Mouse (Mus musculus): ENCODE data around the gene Crtac1. TPM values are rescaled to one million over a fixed set of nuclear protein-coding genes. Genes with fewer than 3 reads are reported as not detected.

The Crtac1 gene
- polyA plus RNA-seq, 1 experiment from 2014 or later, result 39.7 TPM

GRCm38 (mm10) chr19:42304506-42304905 lies 127.1 kb downstream of the Crtac1 start:
- no peak overlapping the region for H3K27ac ChIP-seq (replicated peaks)
- WGBS, result 88% methylated on average over 13 of the region's 13 CpGs
- no peak overlapping the region for H3K4me2 ChIP-seq
- H3K27me3 ChIP-seq, result no peaks in the 10 kb centered on the region
- H3K4me1 ChIP-seq (replicated peaks), result peaks cover 29% of the 10 kb centered on the region
- H3K9ac ChIP-seq, result no peak overlapping the region
- no peaks in the 10 kb centered on the region for H3K9me3 ChIP-seq
- H3K4me3 ChIP-seq, result no peak overlapping the region
- no peak for ATAC-seq (ENCODE audit: low FRiP score, low read depth)
- H3K36me3 ChIP-seq, result no peaks in the 10 kb centered on the region

GRCm38 (mm10) chr19:42303210-42303813 lies 128.3 kb downstream of the Crtac1 start:
- no peaks in the 10 kb centered on the region for H3K36me3 ChIP-seq
- WGBS, result 43% methylated on average over 12 of the region's 12 CpGs
- ATAC-seq (ENCODE audit: low FRiP score, low read depth), result peak; percentile 36; the same call in 1 of the 2 replicates
- no peak overlapping the region for H3K27ac ChIP-seq (replicated peaks)
- no peak overlapping the region for H3K4me2 ChIP-seq
- H3K4me1 ChIP-seq (replicated peaks), result peaks cover 29% of the 10 kb centered on the region
- no peaks in the 10 kb centered on the region for H3K9me3 ChIP-seq
- H3K9ac ChIP-seq, result no peak overlapping the region
- no peaks in the 10 kb centered on the region for H3K27me3 ChIP-seq
- no peak overlapping the region for H3K4me3 ChIP-seq

GRCm38 (mm10) chr19:42293216-42293615 lies 138.4 kb downstream of the Crtac1 start:
- H3K4me3 ChIP-seq, result no peak overlapping the region
- H3K27ac ChIP-seq (replicated peaks), result 0 out of 2 replicates have a peak overlapping the region, but pooled peaks have one; percentile 9
- ATAC-seq (ENCODE audit: low FRiP score, low read depth), result no peak
- no peak overlapping the region for H3K4me2 ChIP-seq
- H3K27me3 ChIP-seq, result no peaks in the 10 kb centered on the region
- H3K9me3 ChIP-seq, result no peaks in the 10 kb centered on the region
- H3K9ac ChIP-seq, result no peak overlapping the region
- WGBS, result 65% methylated on average over 6 of the region's 6 CpGs
- no peaks in the 10 kb centered on the region for H3K36me3 ChIP-seq
- H3K4me1 ChIP-seq (replicated peaks), result peaks cover 29% of the 10 kb centered on the region

GRCm38 (mm10) chr19:42292106-42292505 lies 139.5 kb downstream of the Crtac1 start:
- Histone ChIP-seq H3K4me2 (no peak overlapping the region), H3K9ac (no peak overlapping the region), H3K4me1 (replicated peaks) (peaks cover 29% of the 10 kb centered on the region), H3K36me3 (no peaks in the 10 kb centered on the region), H3K27ac (replicated peaks) (no peak overlapping the region), H3K9me3 (no peaks in the 10 kb centered on the region), H3K27me3 (no peaks in the 10 kb centered on the region), H3K4me3 (no peak overlapping the region)
- 35% methylated on average over 8 of the region's 8 CpGs for WGBS
- ATAC-seq (ENCODE audit: low FRiP score, low read depth), result no peak

- Histone ChIP-seq H3K9me3 (no peaks in the 10 kb centered on the region), H3K9ac (no peak overlapping the region), H3K4me2 (no peak overlapping the region), H3K27ac (replicated peaks) (no peak overlapping the region), H3K4me1 (replicated peaks) (peaks cover 29% of the 10 kb centered on the region), H3K36me3 (no peaks in the 10 kb centered on the region), H3K27me3 (no peaks in the 10 kb centered on the region), H3K4me3 (no peak overlapping the region)
- peak; percentile 39; the same call in 1 of the 2 replicates for ATAC-seq (ENCODE audit: low FRiP score, low read depth)
- WGBS, result 17% methylated on average over 7 of the region's 7 CpGs
Measured at GRCm38 (mm10) chr19:42290954-42291661, 140.5 kb downstream of the Crtac1 start.

- Histone ChIP-seq H3K27ac (replicated peaks) (no peak overlapping the region), H3K4me3 (no peak overlapping the region), H3K4me2 (no peak overlapping the region), H3K9me3 (no peaks in the 10 kb centered on the region), H3K9ac (no peak overlapping the region), H3K4me1 (replicated peaks) (peaks cover 25% of the 10 kb centered on the region), H3K27me3 (no peaks in the 10 kb centered on the region), H3K36me3 (no peaks in the 10 kb centered on the region)
- WGBS, result 63% methylated on average over 4 of the region's 4 CpGs
- no peak for ATAC-seq (ENCODE audit: low FRiP score, low read depth)
Measured at GRCm38 (mm10) chr19:42288361-42288760, 143.2 kb downstream of the Crtac1 start.

GRCm38 (mm10) chr19:42284178-42284577 lies 147.4 kb downstream of the Crtac1 start:
- H3K9ac ChIP-seq, result no peak overlapping the region
- no peak overlapping the region for H3K27ac ChIP-seq (replicated peaks)
- ATAC-seq (ENCODE audit: low FRiP score, low read depth), result no peak
- H3K4me3 ChIP-seq, result no peak overlapping the region
- H3K4me2 ChIP-seq, result no peak overlapping the region
- peaks cover 9% of the 10 kb centered on the region for H3K4me1 ChIP-seq (replicated peaks)
- H3K36me3 ChIP-seq, result no peaks in the 10 kb centered on the region
- no peaks in the 10 kb centered on the region for H3K27me3 ChIP-seq
- 82% methylated on average over 8 of the region's 8 CpGs for WGBS
- H3K9me3 ChIP-seq, result no peaks in the 10 kb centered on the region

GRCm38 (mm10) chr19:42279611-42280010 lies 152.0 kb downstream of the Crtac1 start:
- Histone ChIP-seq H3K27me3 (no peaks in the 10 kb centered on the region), H3K9ac (no peak overlapping the region), H3K4me1 (replicated peaks) (peaks cover 9% of the 10 kb centered on the region), H3K9me3 (no peaks in the 10 kb centered on the region), H3K36me3 (no peaks in the 10 kb centered on the region), H3K4me2 (no peak overlapping the region), H3K27ac (replicated peaks) (no peak overlapping the region), H3K4me3 (no peak overlapping the region)
- WGBS, result 64% methylated on average over 3 of the region's 3 CpGs
- ATAC-seq (ENCODE audit: low FRiP score, low read depth), result no peak

GRCm38 (mm10) chr19:42278461-42278860 lies 153.1 kb downstream of the Crtac1 start:
- Histone ChIP-seq H3K36me3 (no peaks in the 10 kb centered on the region), H3K4me3 (no peak overlapping the region), H3K9me3 (no peaks in the 10 kb centered on the region), H3K4me2 (no peak overlapping the region), H3K9ac (no peak overlapping the region), H3K27me3 (no peaks in the 10 kb centered on the region), H3K27ac (replicated peaks) (no peak overlapping the region), H3K4me1 (replicated peaks) (peaks cover 9% of the 10 kb centered on the region)
- ATAC-seq (ENCODE audit: low FRiP score, low read depth), result no peak
- 85% methylated on average over 5 of the region's 5 CpGs for WGBS

- no peaks in the 10 kb centered on the region for H3K36me3 ChIP-seq
- H3K27ac ChIP-seq (replicated peaks), result no peak overlapping the region
- no peak overlapping the region for H3K9ac ChIP-seq
- H3K9me3 ChIP-seq, result no peaks in the 10 kb centered on the region
- no peak for ATAC-seq (ENCODE audit: low FRiP score, low read depth)
- H3K4me3 ChIP-seq, result no peak overlapping the region
- H3K4me2 ChIP-seq, result no peak overlapping the region
- 87% methylated on average over 6 of the region's 6 CpGs for WGBS
- H3K27me3 ChIP-seq, result no peaks in the 10 kb centered on the region
- H3K4me1 ChIP-seq (replicated peaks), result peaks cover 9% of the 10 kb centered on the region
Measured at GRCm38 (mm10) chr19:42277288-42277687, 154.3 kb downstream of the Crtac1 start.

- Histone ChIP-seq H3K4me3 (no peak overlapping the region), H3K9ac (no peak overlapping the region), H3K4me2 (no peak overlapping the region), H3K27me3 (no peaks in the 10 kb centered on the region), H3K9me3 (no peaks in the 10 kb centered on the region), H3K27ac (replicated peaks) (no peak overlapping the region), H3K36me3 (no peaks in the 10 kb centered on the region), H3K4me1 (replicated peaks) (peaks cover 7% of the 10 kb centered on the region; the same call in 1 of the 2 replicates)
- 42% methylated on average over 14 of the region's 14 CpGs for WGBS
- peak; percentile 55; the same call in 1 of the 2 replicates for ATAC-seq (ENCODE audit: low FRiP score, low read depth)
Measured at GRCm38 (mm10) chr19:42272003-42272963, 159.3 kb downstream of the Crtac1 start.

- Histone ChIP-seq H3K9me3 (no peaks in the 10 kb centered on the region), H3K27ac (replicated peaks) (no peak overlapping the region), H3K4me1 (replicated peaks) (peaks cover 7% of the 10 kb centered on the region; the same call in 1 of the 2 replicates), H3K4me2 (no peak overlapping the region), H3K36me3 (0 out of 2 replicates have a peak, but pooled peaks cover 8% of the 10 kb centered on the region), H3K27me3 (no peaks in the 10 kb centered on the region), H3K4me3 (no peak overlapping the region), H3K9ac (no peak overlapping the region)
- ATAC-seq (ENCODE audit: low FRiP score, low read depth), result no peak
- 85% methylated on average over 7 of the region's 7 CpGs for WGBS
Measured at GRCm38 (mm10) chr19:42271182-42271581, 160.4 kb downstream of the Crtac1 start.

Measured in hindbrain, embryonic 15.5 days (tissue).